Mouse (Mus musculus): Measurements from ENCODE around the gene Klhl5.

DNA sequence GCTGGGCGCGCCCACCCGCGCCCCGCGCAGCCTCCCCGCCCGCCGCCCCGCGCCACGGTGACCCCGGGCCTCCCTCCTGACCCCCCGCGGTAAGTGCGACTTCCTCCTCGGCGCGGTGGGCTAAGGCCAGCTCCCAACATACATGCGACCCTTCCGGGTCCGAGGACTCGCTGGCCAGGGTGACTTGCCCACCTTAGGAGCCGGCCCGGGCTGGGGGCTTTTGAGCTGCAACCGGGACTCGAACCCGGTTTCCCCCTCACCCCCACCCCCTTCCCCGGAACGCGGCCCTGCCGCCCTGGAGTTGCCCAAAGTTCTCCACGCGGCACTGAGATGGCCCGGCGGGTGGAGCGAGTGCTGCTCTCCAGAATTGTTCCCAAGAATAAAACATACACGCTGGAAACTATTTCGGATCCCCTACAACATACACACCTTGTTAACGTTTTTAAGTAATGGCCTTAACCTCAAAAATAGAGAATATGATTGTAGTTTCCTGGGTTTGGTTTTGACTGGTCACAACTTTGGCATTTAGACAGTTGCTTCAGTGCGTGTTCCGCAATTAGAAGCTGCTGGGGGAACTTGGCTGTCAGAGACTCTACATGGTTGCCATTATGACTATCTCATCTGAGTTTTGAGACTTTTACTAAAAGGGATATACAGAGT is 564 bp downstream of the Klhl5 start:
- TF ChIP-seq POLR2A (IDR thresholded peaks at IDR 0.05; ENCODE audit: insufficient read length, low read depth) (no peak), E2F4 (IDR thresholded peaks at IDR 0.05; ENCODE audit: insufficient read depth) (no peak), USF1 (IDR thresholded peaks at IDR 0.05; ENCODE audit: low read depth) (no peak), MAX (IDR thresholded peaks at IDR 0.05; ENCODE audit: low read depth) (no peak), CEBPB (IDR thresholded peaks at IDR 0.05; ENCODE audit: insufficient read depth, poor library complexity, severe bottlenecking) (no peak), TCF12 (IDR thresholded peaks at IDR 0.05; ENCODE audit: insufficient read depth, poor library complexity, severe bottlenecking) (no peak), MYOD1 (IDR thresholded peaks at IDR 0.05; ENCODE audit: control insufficient read depth in 1 of 3, insufficient read length in 2 of 3, low read depth in 2 of 3) (no peak)
